Mouse (Mus musculus) thymus, postnatal 4 days (tissue): ENCODE data around the gene Trim13.

ENCODE experiments used
- DNase-seq: peaks from one replicate; pipeline ENCODE4 v3.0.0; 2021

The Trim13 gene

DNA sequence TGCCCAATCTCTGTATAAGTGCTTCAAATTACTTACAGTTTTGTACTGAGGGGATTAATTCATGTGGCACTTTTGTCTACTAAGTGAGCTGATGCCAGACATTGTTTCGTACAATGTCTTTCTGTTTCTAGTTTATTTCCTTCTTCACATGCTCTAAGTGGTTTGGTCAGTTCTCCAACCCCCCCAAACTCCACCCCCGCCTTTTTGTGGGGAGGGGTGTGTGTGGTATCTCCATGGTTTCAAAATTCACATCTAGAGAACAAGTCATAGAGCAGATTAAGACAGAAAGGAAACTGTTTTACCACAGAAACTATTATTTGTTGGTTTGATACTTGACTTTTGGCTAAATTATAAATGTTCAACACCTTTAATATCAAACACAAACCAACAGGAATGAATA, 22.3 kb downstream of the Trim13 start:
- no peak for DNase-seq

DNA sequence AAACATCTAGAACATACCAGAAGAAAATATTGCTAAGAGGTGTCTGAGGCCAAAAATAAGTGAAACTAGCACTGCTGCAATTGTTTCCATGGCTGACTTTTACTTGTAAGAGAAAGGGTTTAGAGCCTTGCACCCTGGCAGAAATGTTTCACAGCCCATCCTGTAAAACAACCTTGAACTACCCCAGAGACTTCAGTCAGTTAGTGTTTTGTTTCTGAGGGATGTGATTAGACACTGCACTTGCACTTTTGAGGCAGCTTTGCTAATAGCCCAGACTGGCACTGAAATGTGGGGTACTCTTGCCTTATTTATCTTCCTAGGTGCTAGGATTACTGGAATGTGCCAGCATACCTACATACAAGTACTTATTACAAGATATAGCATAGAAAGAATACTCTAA, 37.9 kb downstream of the Trim13 start:
- no peak for DNase-seq

DNA sequence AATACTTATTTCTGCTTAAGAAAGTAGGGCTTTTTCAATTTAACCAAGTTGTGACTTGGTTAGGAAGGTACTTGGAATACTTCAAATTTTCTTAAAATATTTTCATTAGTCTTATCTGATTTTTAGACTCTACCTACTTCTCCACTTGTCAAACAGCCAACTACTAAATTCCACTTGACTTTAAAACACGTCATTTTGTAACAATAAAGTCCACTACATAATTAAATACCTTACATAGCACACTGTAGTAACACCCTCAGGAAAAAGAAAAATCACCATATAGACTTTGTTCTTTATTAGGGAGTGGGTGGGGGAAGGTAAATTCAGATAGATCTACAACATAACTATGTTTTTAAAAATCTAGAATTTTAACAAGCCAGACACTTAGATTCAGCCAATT, 44.6 kb downstream of the Trim13 start:
- no peak for DNase-seq

DNA sequence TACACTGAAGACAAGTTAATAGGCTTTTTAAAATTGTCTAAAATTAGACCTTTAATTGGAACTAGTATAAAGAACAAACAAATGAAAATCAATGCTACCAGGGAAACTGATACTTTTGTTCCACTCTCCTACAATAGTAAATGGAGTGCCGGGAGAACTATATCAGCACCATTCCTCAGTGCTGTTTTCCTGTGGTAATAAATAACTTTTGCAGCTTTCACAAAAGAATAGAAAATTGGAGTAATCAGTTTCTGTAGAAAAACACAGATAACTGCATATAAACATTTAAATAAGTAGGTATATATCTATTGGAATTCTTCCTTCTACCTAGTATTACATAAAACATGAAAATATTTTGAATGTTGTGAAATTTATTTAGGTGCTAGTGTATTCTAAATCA, 47.5 kb downstream of the Trim13 start:
- DNase-seq: no peak

DNA sequence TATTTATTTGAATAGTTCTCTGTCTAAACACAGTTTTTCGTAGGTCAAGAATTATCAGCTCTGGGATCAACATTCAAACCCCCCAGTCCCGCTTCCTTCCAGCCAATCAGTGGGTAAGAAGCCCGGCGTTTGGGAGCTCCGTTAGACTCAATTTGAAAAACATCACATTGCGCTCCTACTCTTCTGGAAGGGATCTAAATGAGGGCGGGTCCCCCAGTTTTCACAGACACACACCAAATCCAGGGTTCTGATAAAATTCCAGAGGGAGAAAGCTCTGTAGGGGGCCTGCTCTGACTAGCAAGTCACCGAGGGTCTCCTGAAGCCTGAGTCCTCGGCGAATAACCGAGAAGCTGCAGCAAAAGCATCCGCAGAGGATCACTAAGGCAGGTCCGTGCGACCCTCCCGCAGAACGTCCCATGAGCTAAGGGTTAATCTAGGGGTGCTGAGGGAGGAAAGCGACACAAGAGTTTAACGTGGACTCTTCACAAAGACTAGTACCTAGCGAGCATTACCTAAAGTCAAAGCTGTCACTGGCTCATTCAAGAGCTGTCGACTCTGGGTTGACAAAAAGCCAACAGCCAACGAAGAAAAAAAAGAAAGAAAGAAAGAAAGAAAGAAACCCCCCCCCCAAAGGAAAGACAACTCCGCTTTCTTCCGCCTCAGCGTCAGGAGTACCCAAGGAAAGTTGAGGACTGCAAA, 49.3 kb downstream of the Trim13 start:
- DNase-seq: peak; percentile 58

DNA sequence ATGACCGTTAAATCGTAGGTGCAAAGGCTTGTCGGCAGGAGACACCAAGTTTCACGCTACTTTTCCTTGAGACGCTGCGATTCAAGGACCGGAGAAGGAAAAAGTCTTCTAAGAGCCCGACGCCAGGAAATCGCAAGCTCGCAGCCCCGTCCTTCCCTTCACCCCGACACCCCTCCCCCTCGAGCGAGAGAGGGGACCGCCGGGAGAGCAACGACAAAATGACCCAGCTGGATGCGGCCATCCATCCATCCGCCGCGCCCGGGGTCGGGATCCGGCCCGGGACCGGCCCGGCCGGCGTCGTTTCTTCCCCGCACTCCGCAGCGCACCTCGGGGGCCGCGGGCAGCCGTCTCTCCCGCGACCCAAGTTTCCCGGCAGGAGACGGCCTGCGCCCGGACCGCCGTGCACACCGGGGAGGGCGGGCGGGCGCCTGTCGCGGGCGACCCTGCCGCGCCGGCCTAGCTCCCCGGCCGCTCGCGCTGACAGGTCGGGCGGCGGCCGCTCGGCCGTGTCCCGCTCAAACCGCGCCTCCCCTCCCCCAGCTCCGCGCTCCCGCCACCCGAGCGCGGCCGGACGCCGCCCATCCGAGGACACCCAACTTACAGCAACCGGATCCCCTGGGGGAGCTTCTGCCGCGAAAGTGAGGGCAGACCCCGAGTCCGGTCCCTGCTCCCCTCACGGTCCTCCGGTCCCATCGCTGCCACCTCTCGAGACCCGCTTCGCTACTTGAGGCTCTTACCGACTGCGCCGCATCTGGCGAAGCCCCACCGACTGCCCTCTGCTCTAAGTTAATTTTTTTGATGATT, 50.0 kb downstream of the Trim13 start:
- DNase-seq: peak; percentile 70

DNA sequence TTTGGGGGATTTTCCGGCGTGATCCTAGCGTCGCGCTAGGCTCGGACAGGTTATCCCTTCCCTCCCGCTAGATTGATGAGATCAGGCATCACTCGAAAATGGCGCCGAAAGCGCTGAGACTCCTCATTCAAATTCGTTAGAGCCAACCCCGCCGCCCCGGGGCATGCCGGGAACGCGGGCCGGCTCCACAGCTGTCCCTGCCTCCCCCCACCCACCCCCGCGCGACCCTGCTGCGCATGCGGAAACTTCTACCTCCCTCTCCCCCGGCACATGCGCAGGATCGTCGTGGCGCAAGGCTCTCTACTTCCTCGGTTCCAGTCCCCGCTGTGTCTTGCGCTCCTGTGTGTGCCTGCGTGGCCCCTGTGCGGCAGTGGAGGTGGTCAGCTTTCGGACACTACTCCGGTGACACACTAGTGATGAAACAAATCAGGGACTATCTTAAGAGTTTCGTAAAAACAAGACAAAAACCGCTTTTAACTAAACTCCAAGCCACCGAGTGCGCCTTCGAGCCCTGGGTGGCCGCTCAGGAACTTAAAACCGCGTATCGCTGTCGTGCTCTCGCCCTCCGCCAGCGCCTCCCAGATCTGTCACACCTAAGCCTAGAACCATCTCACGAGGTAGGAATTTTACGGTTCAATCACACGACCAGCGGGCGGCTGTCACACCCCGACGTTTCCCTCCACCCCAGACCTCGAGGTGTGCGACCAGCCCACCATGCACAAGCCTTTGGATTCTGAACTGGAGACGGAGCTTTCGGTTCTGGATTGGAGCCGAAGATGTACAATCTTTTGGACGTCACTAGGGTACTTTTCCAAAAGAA, 50.8 kb downstream of the Trim13 start:
- peak; percentile 98 for DNase-seq

DNA sequence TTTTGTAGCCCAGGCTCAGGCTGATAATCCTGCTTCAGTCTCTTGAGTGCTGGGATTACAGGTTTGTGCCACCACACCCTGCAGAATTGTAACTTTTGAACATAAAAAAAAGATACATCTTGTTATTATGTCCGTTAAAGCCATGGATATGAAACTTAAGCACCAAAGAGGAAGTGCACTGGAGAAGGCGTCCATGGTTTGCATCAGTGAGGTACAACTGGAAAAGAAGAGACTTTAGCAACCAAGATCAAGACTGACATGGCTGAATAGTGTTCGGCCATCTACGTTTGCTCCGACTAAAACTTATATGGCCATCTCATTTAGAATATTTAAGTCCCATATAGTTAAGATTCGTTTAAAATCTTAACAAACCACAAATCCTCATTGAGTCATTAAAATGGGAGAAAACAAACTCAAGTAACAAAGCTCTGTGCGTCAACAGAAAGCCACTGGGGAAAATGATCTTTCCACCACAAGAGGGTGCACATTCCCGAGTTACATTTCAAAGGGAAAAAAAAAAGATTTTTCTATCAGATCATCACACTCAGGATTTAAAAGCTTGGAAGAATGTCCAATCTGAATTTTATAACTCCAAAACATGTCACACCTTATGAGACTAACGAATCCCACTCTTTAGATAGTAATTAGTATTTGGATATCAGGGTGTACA, 52.4 kb downstream of the Trim13 start:
- DNase-seq: peak; percentile 57
